Mouse (Mus musculus): ENCODE measurements around the gene Fbxw7.
A peak's percentile ranks its signal among the peaks of the same experiment; 100 is the strongest.

Gene Fbxw7

DNA sequence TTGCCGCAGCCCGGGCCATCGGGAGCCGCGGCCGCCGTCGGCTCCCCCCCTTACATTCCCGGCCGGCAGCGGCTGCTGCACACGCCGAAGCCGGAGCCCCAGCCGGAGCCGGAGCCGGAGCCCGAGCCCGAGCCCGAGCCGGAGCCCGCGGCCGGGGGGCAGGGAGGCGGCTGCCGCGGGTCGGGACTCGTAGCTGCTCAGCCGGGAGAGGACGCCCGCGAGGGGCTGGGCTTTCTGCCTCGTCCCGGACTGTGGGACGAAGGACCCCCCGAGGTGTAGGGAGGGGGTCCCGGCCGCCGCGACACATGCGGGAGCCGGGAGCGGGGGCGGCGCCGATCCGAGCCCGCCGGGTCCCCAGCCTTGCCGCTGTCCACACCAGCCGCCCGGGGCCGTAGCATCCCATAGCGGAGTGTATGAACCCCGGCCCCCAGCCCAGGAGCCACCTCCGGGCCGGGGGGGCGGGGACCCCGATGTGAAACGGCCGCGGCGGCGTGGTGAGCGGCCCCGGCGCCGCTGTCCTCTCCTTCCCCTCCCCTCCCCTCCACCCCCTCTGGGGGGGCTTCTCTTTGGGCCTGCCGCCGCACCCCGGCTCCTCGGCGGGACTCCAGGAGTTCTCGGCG lies at the start of gene Fbxw7:
Gene Fbxw7 (plus strand): TSS at position 507 of the 620 bp plus-strand sequence.
- peak in 1 of 2 experiments; percentile 26 for DNase-seq

DNA sequence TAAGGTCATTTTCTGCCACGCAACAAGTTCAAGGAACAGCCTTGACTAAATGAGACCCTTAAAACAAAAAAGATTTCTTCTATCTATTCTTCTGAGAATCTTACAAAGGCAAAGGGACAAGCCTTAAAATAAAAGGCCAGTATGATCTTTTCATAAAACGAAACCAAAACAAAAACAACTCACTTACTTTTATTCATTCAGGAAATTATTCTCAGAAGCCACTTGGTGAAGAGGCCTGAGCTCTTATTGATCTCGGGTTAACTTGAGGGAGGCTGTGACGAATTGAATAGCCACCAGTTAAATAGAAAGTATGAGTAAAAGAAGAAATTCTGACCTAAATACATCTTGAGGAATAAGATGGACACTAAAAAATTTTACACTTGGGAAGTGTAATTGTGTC lies 46.1 kb upstream of the Fbxw7 start:
- no peak for DNase-seq

GRCm38 (mm10) chr3:84769411-84769810 lies 45.7 kb upstream of the Fbxw7 start:
- no peak for DNase-seq

- no peak for DNase-seq
Measured at GRCm38 (mm10) chr3:84770518-84770917, 44.5 kb upstream of the Fbxw7 start.

- DNase-seq: no peak
Measured at GRCm38 (mm10) chr3:84771980-84772379, 43.1 kb upstream of the Fbxw7 start.

- no peak for DNase-seq
Measured at GRCm38 (mm10) chr3:84774246-84775066, 40.6 kb upstream of the Fbxw7 start.

GRCm38 (mm10) chr3:84775067-84775423 lies 40.0 kb upstream of the Fbxw7 start:
- no peak for DNase-seq

DNA sequence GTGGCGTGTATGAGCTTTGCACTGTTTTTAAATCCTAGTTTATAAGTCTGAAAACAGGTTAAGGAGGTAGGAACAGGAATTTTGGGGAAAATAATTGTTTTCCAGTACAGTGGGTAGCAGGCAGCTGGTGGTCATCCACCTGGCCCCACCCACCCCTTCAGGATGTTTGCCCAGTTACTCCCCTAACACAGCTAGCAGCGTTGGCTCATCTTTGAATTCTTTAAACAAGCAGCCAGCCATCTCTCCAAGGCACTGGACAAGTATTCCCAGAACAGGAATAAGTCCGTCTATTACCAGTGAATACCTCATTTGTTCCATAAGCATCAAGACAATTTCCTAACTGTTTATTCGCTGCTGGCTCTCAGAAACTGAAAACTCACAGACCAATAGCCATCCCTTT lies 39.5 kb upstream of the Fbxw7 start:
- no peak for DNase-seq

GRCm38 (mm10) chr3:84776084-84776483 lies 39.0 kb upstream of the Fbxw7 start:
- DNase-seq: no peak

DNA sequence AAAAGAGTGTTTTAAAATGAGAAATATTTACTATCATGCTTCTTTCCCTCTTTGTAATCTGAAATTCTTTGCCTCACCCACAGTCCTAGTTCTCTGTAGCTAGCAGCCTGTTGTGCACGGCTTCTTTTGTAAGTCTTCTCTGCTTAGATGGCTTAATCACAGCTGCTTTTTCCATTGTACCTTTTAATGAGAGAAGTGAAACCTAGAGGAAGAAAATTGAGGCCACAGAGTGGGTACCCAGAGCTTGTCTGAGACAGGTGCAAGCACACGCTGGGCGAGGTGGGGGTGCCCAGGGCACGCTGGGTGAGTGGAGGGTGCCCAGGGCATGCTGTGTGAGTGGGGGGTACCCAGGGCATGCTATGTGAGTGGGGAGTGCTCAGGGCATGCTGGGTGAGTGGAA lies 27.2 kb upstream of the Fbxw7 start:
- peak in 1 of 2 experiments; percentile 8 for DNase-seq

DNA sequence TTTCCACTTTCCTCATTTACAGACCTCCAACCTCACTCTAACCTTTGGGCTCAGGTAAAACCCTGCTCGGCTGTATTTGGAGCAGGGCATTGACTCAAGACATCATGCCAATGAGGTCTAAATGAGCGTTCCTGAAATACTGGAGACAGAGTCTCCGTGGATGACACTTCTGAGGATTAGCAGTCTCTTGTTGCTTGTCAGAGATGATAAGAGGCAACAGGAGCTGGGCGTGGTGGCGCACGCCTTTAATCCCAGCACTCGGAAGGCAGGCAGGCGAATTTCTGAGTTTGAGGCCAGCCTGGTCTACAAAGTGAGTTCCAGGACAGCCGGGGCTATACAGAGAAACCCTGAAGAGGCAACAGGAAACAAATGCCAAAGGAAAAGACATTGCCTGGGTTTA lies 11.0 kb upstream of the Fbxw7 start:
- DNase-seq: no peak

- DNase-seq: no peak
Measured at GRCm38 (mm10) chr3:84806206-84806605, 8.9 kb upstream of the Fbxw7 start.

DNA sequence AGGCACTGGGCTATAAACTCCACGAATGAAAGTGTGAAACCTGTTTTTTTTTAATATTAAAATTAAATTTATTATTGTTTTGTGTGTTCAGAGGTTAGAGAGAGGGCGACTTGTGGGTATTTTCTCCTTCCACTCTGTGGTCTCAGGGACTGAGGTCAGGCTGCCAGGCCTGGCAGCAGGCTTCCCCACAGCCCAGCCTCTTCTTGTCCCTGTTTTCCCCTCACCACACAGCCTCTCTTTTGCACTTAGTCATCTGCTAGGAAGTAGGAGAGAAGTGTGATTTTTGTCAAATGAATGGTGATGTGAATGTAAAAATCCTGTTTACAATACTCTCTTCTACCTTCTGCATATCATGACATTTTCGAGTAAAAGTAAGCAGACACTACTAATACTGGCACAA lies 7.2 kb upstream of the Fbxw7 start:
- no peak for DNase-seq

DNA sequence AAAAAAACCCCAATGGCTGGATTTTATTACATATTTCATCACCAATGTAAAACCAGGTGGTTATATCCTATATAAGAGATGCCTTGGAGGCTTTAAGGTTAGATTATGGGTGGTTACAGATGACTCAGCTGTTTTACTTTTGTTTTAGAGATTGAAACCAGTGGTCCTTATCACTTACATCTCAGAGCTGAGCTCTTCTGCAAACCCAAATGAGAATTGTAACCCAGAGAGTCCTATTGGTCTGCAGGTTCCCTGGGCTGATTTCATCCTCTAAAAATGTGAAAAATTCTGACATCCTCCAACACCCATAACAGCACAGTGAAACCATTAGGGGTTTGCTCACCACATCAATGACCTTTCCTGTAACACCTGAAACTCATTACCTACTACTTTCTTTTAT lies 6.2 kb upstream of the Fbxw7 start:
- no peak for DNase-seq

GRCm38 (mm10) chr3:84810803-84811202 lies 4.3 kb upstream of the Fbxw7 start:
- DNase-seq: no peak

DNA sequence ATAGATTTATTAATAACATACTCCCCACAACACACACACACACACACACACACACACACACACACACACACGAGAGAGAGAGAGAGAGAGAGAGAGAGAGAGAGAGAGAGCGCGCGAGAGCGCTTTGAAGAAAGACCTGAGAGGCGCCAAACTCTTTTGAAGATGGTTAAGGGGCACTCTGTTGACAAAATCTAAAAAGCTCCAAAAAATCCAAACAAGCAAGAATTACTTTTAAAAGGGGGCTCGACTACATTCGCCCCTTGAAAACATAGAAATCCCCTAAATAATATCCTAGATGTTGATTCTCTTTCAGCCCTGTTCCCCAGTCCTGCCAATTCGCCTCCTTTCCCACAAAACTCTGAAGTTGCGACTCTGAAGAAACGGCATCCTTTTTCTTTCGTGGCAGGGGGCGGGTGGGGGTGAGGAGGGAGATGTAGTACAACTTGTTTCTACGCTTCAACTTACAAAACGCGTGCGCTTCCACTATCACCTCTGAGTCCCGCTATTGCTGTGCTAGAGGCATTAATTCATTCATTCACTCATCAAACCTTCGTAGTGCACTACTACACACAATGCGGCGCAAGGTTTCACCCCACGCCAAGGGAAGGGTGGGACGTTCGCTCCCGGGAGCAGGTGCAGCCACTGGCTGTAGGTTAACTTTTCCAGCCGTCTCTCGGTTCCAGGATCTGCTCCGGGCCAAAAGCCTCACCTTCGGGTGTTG lies 1.5 kb upstream of the Fbxw7 start:
- peak in 1 of 2 experiments; percentile 6 for DNase-seq

DNA sequence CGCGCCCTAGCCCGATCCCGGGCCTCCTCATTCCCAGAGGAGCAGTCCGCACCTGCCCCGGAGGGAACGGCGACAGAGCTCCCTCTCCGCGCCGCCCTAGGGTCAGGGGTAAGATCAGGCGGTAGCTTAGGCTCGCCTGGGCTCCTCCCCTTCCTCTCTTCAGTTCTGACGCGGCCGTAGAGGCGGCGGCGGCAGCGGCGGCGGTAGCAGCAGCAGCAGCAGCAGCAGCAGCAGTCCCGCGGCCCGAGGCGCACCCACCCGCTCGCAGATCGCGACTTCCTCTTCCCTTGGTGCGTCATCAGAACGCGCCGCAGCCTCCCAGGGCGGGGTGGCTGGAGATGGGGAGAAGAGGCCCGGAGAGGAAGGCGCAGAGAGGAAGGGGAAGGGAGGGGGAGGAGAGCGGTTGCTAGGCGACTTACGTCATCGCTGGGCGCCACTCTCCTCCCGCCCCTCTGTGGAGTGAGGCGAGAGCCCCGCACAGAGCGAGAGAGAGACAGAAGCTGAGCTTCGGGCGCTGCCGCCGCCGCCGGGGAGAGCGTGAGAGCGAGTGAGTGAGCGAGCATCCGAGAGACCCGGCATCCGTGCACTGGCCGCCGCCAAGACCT lies 809 bp upstream of the Fbxw7 start:
- DNase-seq: peak; percentile 100

DNA sequence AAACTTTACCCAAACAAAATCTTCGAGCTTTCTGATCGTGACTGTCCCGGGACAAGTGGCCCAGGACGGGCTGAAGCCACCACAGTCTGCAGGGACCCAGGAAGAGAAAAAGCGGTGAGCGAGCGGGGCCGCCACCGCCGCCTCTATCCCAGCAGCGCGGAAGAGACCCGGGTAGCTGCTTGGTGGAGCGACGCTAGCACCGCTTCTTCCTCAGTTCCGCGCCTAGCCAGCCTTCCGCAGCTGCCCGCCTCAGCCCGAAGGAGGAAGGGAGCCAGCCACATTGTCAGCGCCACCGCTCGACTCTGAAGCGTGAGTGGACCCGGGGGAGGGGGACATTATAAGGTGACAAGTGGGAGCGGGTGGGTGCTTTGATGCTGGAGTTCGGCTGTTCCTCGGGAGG lies 393 bp downstream of the Fbxw7 start:
- peak; percentile 57 to 63 for DNase-seq

DNA sequence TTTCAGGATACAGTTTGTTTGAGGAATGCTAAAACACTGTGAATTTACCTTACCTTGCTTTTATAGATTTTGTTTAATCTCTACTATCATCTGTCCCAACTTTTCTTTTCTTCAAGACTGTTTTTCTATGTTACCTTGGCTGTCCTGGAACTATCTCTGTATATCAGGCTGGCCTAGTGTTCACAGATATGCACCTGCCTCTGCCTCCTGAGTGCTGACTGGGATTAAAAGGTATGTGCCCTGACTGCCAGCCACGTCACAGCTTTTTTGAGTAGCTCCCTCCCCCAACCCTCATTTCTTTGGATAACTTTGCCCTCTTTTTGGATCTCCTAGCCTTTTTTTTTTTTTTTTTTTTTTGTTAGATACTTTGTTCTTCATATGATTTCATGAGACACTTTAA lies 1.9 kb downstream of the Fbxw7 start:
- DNase-seq: no peak

- DNase-seq: no peak
Measured at GRCm38 (mm10) chr3:84820654-84821201, 5.7 kb downstream of the Fbxw7 start.

- no peak for DNase-seq
Measured at GRCm38 (mm10) chr3:84825990-84826389, 10.9 kb downstream of the Fbxw7 start.

- peak; percentile 27 to 29 for DNase-seq
Measured at GRCm38 (mm10) chr3:84826405-84826804, 11.3 kb downstream of the Fbxw7 start.

GRCm38 (mm10) chr3:84826938-84827337 lies 11.9 kb downstream of the Fbxw7 start:
- peak; percentile 38 to 40 for DNase-seq

Data from B cell, adult 2 months (primary cell).